Mouse (Mus musculus): Measurements from ENCODE around the gene Lamc2.

DNA sequence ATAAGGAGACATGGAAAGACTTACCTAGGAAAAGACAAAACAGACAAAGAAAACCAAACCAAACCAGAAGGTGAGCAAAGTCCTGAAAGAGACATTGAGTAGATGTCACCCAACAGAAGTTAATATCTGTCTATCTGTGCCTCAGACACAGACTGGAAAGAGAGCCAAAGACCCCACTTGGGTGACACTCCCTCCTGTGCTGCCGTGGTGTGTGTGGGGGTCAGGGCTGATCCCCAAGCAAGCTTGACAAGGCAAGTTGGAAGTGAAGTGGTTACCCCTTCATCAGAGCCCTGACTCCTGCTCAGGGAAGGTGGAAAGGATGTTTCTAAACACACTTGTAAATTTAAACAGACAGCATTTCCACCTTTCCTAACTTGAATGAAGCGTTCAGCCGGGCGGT lies 6.1 kb upstream of the Lamc2 start:
- no peak for TF ChIP-seq EP300 (IDR thresholded peaks at IDR 0.05)
- TF ChIP-seq CTCF (IDR thresholded peaks at IDR 0.05) = no peak
